Mouse (Mus musculus) embryonic facial prominence, embryonic 14.5 days (tissue): ENCODE measurements around the gene Vps26a. TPM values are rescaled to one million over a fixed set of nuclear protein-coding genes. Genes with fewer than 3 reads are reported as not detected.

Experiments used
- ATAC-seq: fragments of 200-750 bp; cut with Nextera tagmentation; 2 replicates; pipeline ENCODE4 v1.8.0; 2017; ENCODE audit warnings: low read depth, moderate number of reproducible peaks, moderate TSS enrichment
- DNase-seq: peaks from one replicate; pipeline ENCODE4 v3.0.0-alpha.2; 2015; ENCODE audit warnings: low spot score
- H3K27ac ChIP-seq: fragments of 300-500 bp; sonication (generic); replicated peaks from 2 replicates; pipeline ENCODE4 v1.5.1; 2014; ENCODE audit warnings: low read depth, mild to moderate bottlenecking, low read length, moderate library complexity
- H3K27me3 ChIP-seq: fragments of 300-500 bp; sonication (generic); replicated peaks from 2 replicates; pipeline ENCODE4 v1.6.1; 2014; ENCODE audit warnings: low read length; ENCODE audit not compliant: control insufficient read depth, insufficient read depth
- H3K36me3 ChIP-seq: fragments of 300-500 bp; sonication (generic); 2 replicates; pipeline ENCODE4 v1.6.1; 2014; ENCODE audit warnings: low read length, mixed read lengths; ENCODE audit not compliant: control insufficient read depth, insufficient read depth
- H3K4me1 ChIP-seq: fragments of 300-500 bp; sonication (generic); 2 replicates; pipeline ENCODE4 v1.6.1; 2014; ENCODE audit warnings: antibody characterized with exemption, low read length; ENCODE audit not compliant: control insufficient read depth, insufficient read depth
- H3K4me2 ChIP-seq: fragments of 300-500 bp; sonication (generic); 2 replicates; pipeline ENCODE4 v1.6.1; 2014; ENCODE audit warnings: low read depth, mild to moderate bottlenecking, low read length, moderate library complexity, mixed read lengths
- H3K4me3 ChIP-seq: fragments of 300-500 bp; sonication (generic); 2 replicates; pipeline ENCODE4 v1.5.1; 2014; ENCODE audit warnings: low read depth, mild to moderate bottlenecking, low read length
- H3K9ac ChIP-seq: fragments of 300-500 bp; sonication (generic); 2 replicates; pipeline ENCODE4 v1.6.1; 2014; ENCODE audit warnings: low read depth, mild to moderate bottlenecking, low read length, moderate library complexity, mixed read lengths
- H3K9me3 ChIP-seq: fragments of 300-500 bp; sonication (generic); 2 replicates; pipeline ENCODE4 v1.6.1; 2016; ENCODE audit warnings: low read length; ENCODE audit not compliant: control insufficient read depth
- WGBS: fragments of 180-500 bp; shearing (Covaris S2); extraction: QIAGEN DNeasy Blood & Tissue Kit; methylation state at CpG from one replicate; pipeline ENCODE4 v1.1.7; 2014; 5-methylcytosine and 5-hydroxymethylcytosine counted together
- polyA plus RNA-seq: library from polyadenylated mRNA; unstranded; fragments of >200 nt; fragmentation: Nextera tagmentation; extraction: Ambion mirVana; gene quantifications from 2 replicates; pipeline ENCODE4 v1.2.1, GENCODE M21; 2014

Gene Vps26a
- polyA plus RNA-seq, 1 experiment from 2014 or later: 71.0 TPM

DNA sequence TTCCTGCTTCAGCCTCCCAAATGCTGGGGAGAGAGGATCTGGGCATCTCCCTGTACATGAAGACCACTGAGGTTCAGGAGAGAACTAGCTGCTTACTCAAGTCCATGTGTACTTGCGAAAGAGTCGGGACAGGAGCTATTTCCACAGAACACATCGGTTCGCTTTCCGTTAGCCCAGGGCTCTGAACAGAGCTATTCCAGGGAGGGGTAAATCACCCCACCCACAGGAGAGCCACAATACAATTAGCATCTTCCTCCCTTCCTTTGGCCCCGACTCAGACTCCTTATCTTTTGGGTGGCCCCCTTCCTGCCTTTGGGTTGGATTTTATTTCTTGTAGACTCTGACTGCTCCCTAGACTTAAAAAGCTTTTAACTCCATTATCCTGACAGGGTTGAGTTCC, 30.9 kb upstream of the Vps26a start:
- no peak for DNase-seq
- no peak overlapping the region for H3K4me3 ChIP-seq
- no peaks in the 10 kb centered on the region for H3K9me3 ChIP-seq
- H3K27ac ChIP-seq: no peak overlapping the region
- no peak overlapping the region for H3K9ac ChIP-seq
- H3K4me1 ChIP-seq: no peaks in the 10 kb centered on the region
- no peaks in the 10 kb centered on the region for H3K27me3 ChIP-seq
- no peaks in the 10 kb centered on the region for H3K36me3 ChIP-seq
- no peak overlapping the region for H3K4me2 ChIP-seq
- no peak for ATAC-seq
- WGBS: 79% methylated on average over 6 of the region's 6 CpGs

DNA sequence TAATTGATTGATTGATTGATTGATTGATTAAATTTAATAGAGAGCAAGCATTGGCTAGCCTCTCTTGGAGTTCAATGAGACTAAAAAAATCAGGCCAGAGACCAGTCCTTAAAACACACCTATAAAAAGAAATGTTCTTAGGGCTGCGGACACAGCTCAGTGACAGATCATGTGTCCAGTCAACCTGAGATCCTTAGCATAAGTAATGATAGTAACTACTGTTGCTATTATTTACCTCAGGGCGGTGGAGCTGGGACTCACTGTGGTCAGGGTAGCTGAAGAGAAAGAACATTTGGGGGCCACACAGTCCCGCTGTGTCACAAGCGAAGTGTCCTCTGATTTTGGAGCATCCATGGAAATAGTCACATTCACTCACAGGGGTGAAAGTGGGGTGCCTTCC, 26.2 kb upstream of the Vps26a start:
- no peak overlapping the region for H3K4me2 ChIP-seq
- no peak for DNase-seq
- no peak overlapping the region for H3K27ac ChIP-seq
- peaks cover 1% of the 10 kb centered on the region; the same call in 1 of the 2 replicates for H3K27me3 ChIP-seq
- no peaks in the 10 kb centered on the region for H3K9me3 ChIP-seq
- H3K9ac ChIP-seq: no peak overlapping the region
- 87% methylated on average over 4 of the region's 4 CpGs for WGBS
- H3K4me1 ChIP-seq: peaks cover 7% of the 10 kb centered on the region; the same call in 1 of the 2 replicates
- no peak for ATAC-seq
- H3K4me3 ChIP-seq: no peak overlapping the region
- H3K36me3 ChIP-seq: no peaks in the 10 kb centered on the region

DNA sequence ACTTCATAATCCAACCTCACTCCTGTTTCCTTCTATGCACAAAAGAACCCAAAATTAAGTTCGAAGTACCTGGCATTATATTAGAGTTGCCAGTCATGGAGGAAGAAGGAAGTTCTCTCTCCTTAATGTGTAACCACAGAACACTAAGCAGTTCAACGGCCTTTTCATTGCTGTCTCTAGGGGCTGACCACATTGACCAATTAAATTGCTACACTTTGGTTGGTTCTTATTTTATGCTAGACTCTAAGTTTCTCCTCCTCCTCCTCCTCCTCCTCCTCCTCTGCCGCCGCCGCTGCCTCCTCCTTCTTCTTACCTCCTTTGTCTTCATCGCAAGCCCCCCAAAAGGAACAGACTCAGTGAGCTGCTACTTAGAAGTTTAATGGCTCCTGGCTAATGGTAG, 24.9 kb upstream of the Vps26a start:
- H3K4me3 ChIP-seq: no peak overlapping the region
- no peak overlapping the region for H3K4me2 ChIP-seq
- peaks cover 5% of the 10 kb centered on the region for H3K27me3 ChIP-seq
- WGBS: 82% methylated on average over 6 of the region's 6 CpGs
- no peak overlapping the region for H3K27ac ChIP-seq
- no peaks in the 10 kb centered on the region for H3K36me3 ChIP-seq
- ATAC-seq (no peak), DNase-seq (no peak)
- H3K9ac ChIP-seq: no peak overlapping the region
- H3K4me1 ChIP-seq: peaks cover 7% of the 10 kb centered on the region; the same call in 1 of the 2 replicates
- H3K9me3 ChIP-seq: no peaks in the 10 kb centered on the region

DNA sequence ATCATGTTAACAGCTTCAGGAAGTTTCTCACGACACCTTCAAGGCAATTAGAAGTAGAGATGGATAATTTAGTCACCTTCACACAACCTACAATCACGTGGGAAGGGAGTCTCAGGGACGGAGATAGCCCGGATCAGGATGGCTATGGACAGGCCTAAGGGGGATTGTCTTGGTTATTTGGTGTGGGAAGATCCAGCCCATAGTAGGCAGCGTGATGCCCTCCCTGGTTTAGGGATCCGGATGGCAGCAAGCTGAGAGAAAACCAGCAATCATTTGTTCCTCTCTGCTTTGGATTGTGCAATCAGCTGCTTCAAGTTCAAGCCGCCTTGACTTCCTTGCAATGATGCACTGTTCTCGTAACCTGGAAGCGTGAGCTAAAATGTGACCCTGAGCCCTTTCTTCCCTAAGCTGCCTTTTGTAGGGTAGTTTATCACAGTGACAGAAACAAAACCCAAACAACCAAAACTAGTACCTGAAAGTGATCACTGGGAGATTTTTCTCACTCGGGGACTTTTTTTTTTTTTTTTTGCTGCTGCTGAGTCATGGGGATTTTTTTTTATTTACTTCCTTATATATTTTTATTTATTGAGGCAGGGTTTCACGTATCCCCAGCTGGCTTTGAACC, 22.5 kb upstream of the Vps26a start:
- 70% methylated on average over 11 of the region's 11 CpGs for WGBS
- peak overlapping the region; percentile 62; the same call in 1 of the 2 replicates for H3K4me2 ChIP-seq
- H3K4me1 ChIP-seq: peaks cover 7% of the 10 kb centered on the region; the same call in 1 of the 2 replicates
- H3K27ac ChIP-seq: no peak overlapping the region
- no peaks in the 10 kb centered on the region for H3K9me3 ChIP-seq
- ATAC-seq (no peak), DNase-seq (no peak)
- no peak overlapping the region for H3K4me3 ChIP-seq
- H3K9ac ChIP-seq: no peak overlapping the region
- no peaks in the 10 kb centered on the region for H3K36me3 ChIP-seq
- peaks cover 5% of the 10 kb centered on the region for H3K27me3 ChIP-seq

DNA sequence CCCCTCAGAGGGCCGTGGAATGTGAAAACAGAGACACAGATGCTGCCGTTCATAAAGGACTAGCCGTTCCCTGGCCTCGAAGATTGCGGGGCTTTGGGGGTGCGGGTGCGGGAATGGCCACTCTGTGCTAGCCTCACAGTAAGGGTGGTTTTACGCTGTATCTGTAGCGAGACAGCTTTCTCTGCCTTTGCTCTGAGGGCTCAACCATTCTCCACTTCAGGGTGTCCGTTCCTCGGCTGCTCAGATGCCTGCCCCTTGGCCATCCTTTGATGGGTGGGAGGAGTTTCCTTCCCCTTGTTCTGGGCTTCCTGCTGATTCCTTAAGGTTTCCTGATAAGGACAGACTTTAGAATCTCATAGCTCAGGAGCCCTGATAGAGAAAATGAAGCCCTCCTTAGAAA, 21.9 kb upstream of the Vps26a start:
- Histone ChIP-seq H3K4me3 (peak overlapping the region; percentile 34), H3K36me3 (no peaks in the 10 kb centered on the region), H3K27me3 (peaks cover 5% of the 10 kb centered on the region), H3K9ac (peak overlapping the region; percentile 53; the same call in 1 of the 2 replicates), H3K4me1 (peaks cover 7% of the 10 kb centered on the region; the same call in 1 of the 2 replicates), H3K27ac (no peak overlapping the region), H3K4me2 (peak overlapping the region; percentile 62), H3K9me3 (no peaks in the 10 kb centered on the region)
- DNase-seq (no peak), ATAC-seq (no peak)
- 2% methylated on average over 11 of the region's 11 CpGs for WGBS

DNA sequence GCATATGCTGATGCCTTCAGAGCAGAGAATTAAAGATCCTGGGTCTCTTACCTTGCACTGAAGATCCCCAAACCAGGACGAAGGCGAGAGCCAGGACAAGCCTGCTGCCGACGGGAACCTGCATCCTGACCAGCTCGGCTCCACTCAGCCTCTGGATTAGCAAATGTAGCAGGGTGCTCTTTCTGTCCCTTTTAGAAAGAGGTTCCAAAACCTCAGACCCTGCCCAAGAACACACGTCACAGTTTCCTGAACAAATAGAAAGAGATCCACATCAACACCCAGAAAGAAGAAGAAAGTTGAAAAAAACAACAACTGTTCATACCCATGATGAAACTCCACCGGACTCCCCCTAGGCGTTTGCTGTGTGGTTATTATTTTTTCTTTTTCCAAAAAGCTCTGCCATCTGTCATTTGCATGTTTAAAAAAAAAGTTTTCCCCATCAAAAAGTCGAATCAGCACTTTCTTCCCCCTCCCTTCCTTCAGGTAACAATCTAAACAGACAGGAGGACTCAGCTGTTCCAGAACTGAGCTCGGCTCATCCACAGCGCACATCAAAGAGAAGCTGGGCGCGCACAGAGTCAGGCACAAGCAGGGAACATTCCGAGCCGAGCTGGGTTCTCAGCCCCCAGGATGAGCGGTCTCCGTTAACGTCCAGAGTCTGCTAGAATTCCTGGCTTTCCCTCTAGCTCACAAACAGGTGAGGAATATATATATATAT, 21.1 kb upstream of the Vps26a start:
- WGBS: 13% methylated on average over 18 of the region's 18 CpGs
- Histone ChIP-seq H3K4me2 (peak overlapping the region; percentile 62), H3K27me3 (peaks cover 5% of the 10 kb centered on the region), H3K4me3 (peak overlapping the region; percentile 34), H3K4me1 (peaks cover 7% of the 10 kb centered on the region; the same call in 1 of the 2 replicates), H3K9ac (peak overlapping the region; percentile 53), H3K36me3 (no peaks in the 10 kb centered on the region), H3K27ac (no peak overlapping the region), H3K9me3 (no peaks in the 10 kb centered on the region)
- DNase-seq (peak; percentile 48), ATAC-seq (peak; percentile 77)

DNA sequence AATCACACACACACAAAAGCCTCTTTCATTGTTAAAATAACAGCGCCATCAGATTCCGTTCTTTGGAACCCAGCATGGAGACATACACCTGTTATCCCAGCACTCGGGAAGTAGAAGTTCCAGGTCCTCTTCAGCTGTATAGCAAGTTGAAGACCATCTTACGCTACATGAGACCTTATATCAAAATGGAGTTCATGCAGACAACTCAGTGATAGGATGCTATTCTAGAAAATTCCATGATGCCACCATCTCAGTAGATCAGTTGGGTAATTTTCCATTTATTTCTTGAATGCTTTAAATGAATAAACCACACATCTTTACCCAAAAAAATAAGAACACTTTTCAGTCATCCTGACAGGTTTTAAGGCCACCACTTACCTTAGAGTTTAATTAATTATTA, 20.5 kb upstream of the Vps26a start:
- peaks cover 5% of the 10 kb centered on the region for H3K27me3 ChIP-seq
- no peak overlapping the region for H3K27ac ChIP-seq
- no peak overlapping the region for H3K4me2 ChIP-seq
- H3K4me3 ChIP-seq: no peak overlapping the region
- ATAC-seq: no peak
- 76% methylated on average over 4 of the region's 4 CpGs for WGBS
- peaks cover 7% of the 10 kb centered on the region; the same call in 1 of the 2 replicates for H3K4me1 ChIP-seq
- H3K36me3 ChIP-seq: no peaks in the 10 kb centered on the region
- no peak for DNase-seq
- no peaks in the 10 kb centered on the region for H3K9me3 ChIP-seq
- H3K9ac ChIP-seq: peak overlapping the region; percentile 53; the same call in 1 of the 2 replicates

DNA sequence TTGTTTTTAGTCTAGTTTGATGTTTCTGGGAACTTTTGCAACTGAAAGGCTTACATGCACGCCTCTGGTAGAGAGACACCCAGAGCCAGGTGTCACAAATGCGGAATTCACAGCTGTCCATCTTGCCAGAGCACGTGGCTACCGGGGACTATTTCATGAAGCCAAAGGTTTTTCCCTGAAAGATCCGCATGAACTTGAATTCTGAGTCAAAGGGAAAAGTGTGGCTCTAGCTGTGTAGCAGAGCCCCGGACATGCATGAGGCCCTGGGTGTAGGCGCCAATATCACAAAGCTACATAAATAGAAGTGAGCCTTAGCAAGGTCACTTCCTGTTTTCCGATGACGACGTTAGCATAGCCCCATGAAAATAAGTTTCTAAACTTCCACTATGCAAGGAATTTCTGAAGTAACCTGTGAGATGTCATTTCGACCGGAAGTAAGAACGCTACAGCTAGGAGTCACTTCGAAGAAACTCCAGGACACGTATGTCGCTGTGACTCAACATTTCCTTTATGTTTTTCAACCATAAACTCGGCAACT, 19.5 kb upstream of the Vps26a start:
- ATAC-seq (no peak), DNase-seq (no peak)
- Histone ChIP-seq H3K4me3 (no peak overlapping the region), H3K4me2 (no peak overlapping the region), H3K4me1 (peaks cover 7% of the 10 kb centered on the region; the same call in 1 of the 2 replicates), H3K9me3 (no peaks in the 10 kb centered on the region), H3K9ac (no peak overlapping the region), H3K27ac (no peak overlapping the region), H3K27me3 (peaks cover 5% of the 10 kb centered on the region), H3K36me3 (no peaks in the 10 kb centered on the region)
- 78% methylated on average over 17 of the region's 17 CpGs for WGBS
